Mouse (Mus musculus): ENCODE measurements around the gene Cd80.
A peak's percentile ranks its signal among the peaks of the same experiment; 100 is the strongest.

The Cd80 gene

GRCm38 (mm10) chr16:38448458-38448857 is 6.9 kb upstream of the Cd80 start:
- no peak for DNase-seq (ENCODE audit: low spot score in 2 of 2)

- DNase-seq (ENCODE audit: low spot score in 2 of 2) = no peak
These were observed 4.7 kb upstream of the Cd80 start for GRCm38 (mm10) chr16:38450707-38451106.

GRCm38 (mm10) chr16:38451421-38452205 is 3.7 kb upstream of the Cd80 start:
- no peak for DNase-seq (ENCODE audit: low spot score in 2 of 2)

- peak; percentile 95 to 96 for DNase-seq (ENCODE audit: low spot score in 2 of 2)
These were observed 2.7 kb upstream of the Cd80 start, which contains the start of gene Adprh for GRCm38 (mm10) chr16:38452442-38453202. TSS of gene Adprh (minus strand) at chr16:38452703.

GRCm38 (mm10) chr16:38453203-38453553 is 2.2 kb upstream of the Cd80 start:
- no peak for DNase-seq (ENCODE audit: low spot score in 2 of 2)

GRCm38 (mm10) chr16:38453952-38454351 is 1.4 kb upstream of the Cd80 start:
- DNase-seq (ENCODE audit: low spot score in 2 of 2) = no peak

- DNase-seq (ENCODE audit: low spot score in 2 of 2) = no peak
These were observed 667 bp upstream of the Cd80 start for GRCm38 (mm10) chr16:38454533-38455254.

- DNase-seq (ENCODE audit: low spot score in 2 of 2) = peak; percentile 26 to 51
These were observed 1.6 kb downstream of the Cd80 start for GRCm38 (mm10) chr16:38456812-38457567.

GRCm38 (mm10) chr16:38458600-38459280 is 3.4 kb downstream of the Cd80 start:
- peak; percentile 24 to 43 for DNase-seq (ENCODE audit: low spot score in 2 of 2)

- DNase-seq (ENCODE audit: low spot score in 2 of 2) = no peak
These were observed 4.6 kb downstream of the Cd80 start for GRCm38 (mm10) chr16:38459990-38460389.

- DNase-seq (ENCODE audit: low spot score in 2 of 2) = no peak
These were observed 6.4 kb downstream of the Cd80 start for GRCm38 (mm10) chr16:38461749-38462148.

- DNase-seq (ENCODE audit: low spot score in 2 of 2) = no peak
These were observed 6.8 kb downstream of the Cd80 start for GRCm38 (mm10) chr16:38462161-38462560.

GRCm38 (mm10) chr16:38463305-38463704 is 7.9 kb downstream of the Cd80 start:
- DNase-seq (ENCODE audit: low spot score in 2 of 2) = no peak

GRCm38 (mm10) chr16:38466089-38466488 is 10.7 kb downstream of the Cd80 start:
- DNase-seq (ENCODE audit: low spot score in 2 of 2) = no peak

- no peak for DNase-seq (ENCODE audit: low spot score in 2 of 2)
These were observed 11.9 kb downstream of the Cd80 start for GRCm38 (mm10) chr16:38467091-38467916.

- DNase-seq (ENCODE audit: low spot score in 2 of 2) = no peak
These were observed 12.8 kb downstream of the Cd80 start for GRCm38 (mm10) chr16:38467917-38468705.

GRCm38 (mm10) chr16:38468706-38469018 is 13.3 kb downstream of the Cd80 start:
- DNase-seq (ENCODE audit: low spot score in 2 of 2) = no peak

GRCm38 (mm10) chr16:38469437-38469836 is 14.1 kb downstream of the Cd80 start:
- DNase-seq (ENCODE audit: low spot score in 2 of 2) = no peak

- no peak for DNase-seq (ENCODE audit: low spot score in 2 of 2)
These were observed 16.5 kb downstream of the Cd80 start for GRCm38 (mm10) chr16:38471697-38472506.
